Mouse (Mus musculus) midbrain, embryonic 16.5 days (tissue): ENCODE results near the gene Rexo4. TPM values are rescaled to one million over a fixed set of nuclear protein-coding genes. Genes with fewer than 3 reads are reported as not detected.
A peak's percentile ranks its signal among the peaks of the same experiment; 100 is the strongest.

Experiments
- ATAC-seq: fragments of 200-750 bp; cut with Nextera tagmentation; 2 replicates; pipeline ENCODE4 v1.8.0; 2017; ENCODE audit warnings: moderate TSS enrichment
- H3K27ac ChIP-seq: fragments of 300-500 bp; sonication (generic); 2 replicates; pipeline ENCODE4 v1.5.1; 2014; ENCODE audit warnings: mild to moderate bottlenecking, low read length, mixed read lengths
- H3K27me3 ChIP-seq: fragments of 300-500 bp; sonication (generic); 2 replicates; pipeline ENCODE4 v1.6.1; 2014; ENCODE audit warnings: low read depth, low read length, mixed read lengths; ENCODE audit not compliant: control insufficient read depth, insufficient read depth
- H3K36me3 ChIP-seq: fragments of 300-500 bp; sonication (generic); 2 replicates; pipeline ENCODE4 v1.6.1; 2014; ENCODE audit warnings: mild to moderate bottlenecking, low read length, moderate library complexity, mixed read lengths; ENCODE audit not compliant: control insufficient read depth, insufficient read depth
- H3K4me1 ChIP-seq: fragments of 300-500 bp; sonication (generic); 2 replicates; pipeline ENCODE4 v1.6.1; 2014; ENCODE audit warnings: mild to moderate bottlenecking, low read length, mixed read lengths; ENCODE audit not compliant: control insufficient read depth, insufficient read depth
- H3K4me2 ChIP-seq: fragments of 300-500 bp; sonication (generic); 2 replicates; pipeline ENCODE4 v1.6.1; 2014; ENCODE audit warnings: mild to moderate bottlenecking, low read length, mixed read lengths
- H3K4me3 ChIP-seq: fragments of 300-500 bp; sonication (generic); 2 replicates; pipeline ENCODE4 v1.5.1; 2014; ENCODE audit warnings: low read depth, mild to moderate bottlenecking, low read length, moderate library complexity, mixed read lengths
- H3K9ac ChIP-seq: fragments of 300-500 bp; sonication (generic); 2 replicates; pipeline ENCODE4 v1.6.1; 2014; ENCODE audit warnings: low read depth, low read length, mixed read lengths
- H3K9me3 ChIP-seq: fragments of 300-500 bp; sonication (generic); replicated peaks from 2 replicates; pipeline ENCODE4 v1.6.1; 2014; ENCODE audit warnings: mild to moderate bottlenecking, low read length, mixed read lengths; ENCODE audit not compliant: control insufficient read depth, poor library complexity, severe bottlenecking
- whole genome bisulfite sequencing: fragments of 180-500 bp; shearing (Covaris S2); extraction: QIAGEN DNeasy Blood & Tissue Kit; methylation state at CpG from one replicate; pipeline ENCODE4 v1.1.7; 2014; 5-methylcytosine and 5-hydroxymethylcytosine counted together
- polyA plus RNA-seq: library from polyadenylated mRNA; unstranded; fragments of >200 nt; fragmentation: Nextera tagmentation; extraction: Ambion mirVana; gene quantifications from 2 replicates; pipeline ENCODE4 v1.2.1, GENCODE M21; 2015

Rexo4 gene
- polyA plus RNA-seq, 1 experiment from 2014 or later = 35.8 TPM

- 65% methylated on average over 8 of the region's 8 CpGs for WGBS
- H3K4me2 ChIP-seq = no peak overlapping the region
Measured at GRCm38 (mm10) chr2:26914148-26914941, 49.8 kb downstream of the Rexo4 start.

GRCm38 (mm10) chr2:26913416-26914147 lies 50.6 kb downstream of the Rexo4 start:
- peaks cover 44% of the 10 kb centered on the region for H3K4me1 ChIP-seq
- WGBS = 86% methylated on average over 17 of the region's 17 CpGs
- H3K27me3 ChIP-seq = no peaks in the 10 kb centered on the region
- ATAC-seq = no peak
- no peak overlapping the region for H3K4me2 ChIP-seq
- peaks cover 27% of the 10 kb centered on the region for H3K36me3 ChIP-seq
- no peak overlapping the region for H3K9ac ChIP-seq
- H3K9me3 ChIP-seq = no peaks in the 10 kb centered on the region
- H3K27ac ChIP-seq = no peak overlapping the region
- H3K4me3 ChIP-seq = no peak overlapping the region

More at GRCm38 (mm10) chr2:26914148-26914941, 49.8 kb downstream of the Rexo4 start:
- Histone ChIP-seq H3K36me3 (peaks cover 34% of the 10 kb centered on the region), H3K27me3 (no peaks in the 10 kb centered on the region), H3K9ac (no peak overlapping the region), H3K9me3 (no peaks in the 10 kb centered on the region), H3K4me1 (peaks cover 36% of the 10 kb centered on the region), H3K27ac (no peak overlapping the region), H3K4me3 (no peak overlapping the region)
- no peak for ATAC-seq

- Histone ChIP-seq H3K27ac (no peak overlapping the region), H3K4me3 (peak overlapping the region; percentile 84), H3K9me3 (no peaks in the 10 kb centered on the region), H3K36me3 (peaks cover 33% of the 10 kb centered on the region), H3K4me1 (peaks cover 40% of the 10 kb centered on the region), H3K27me3 (no peaks in the 10 kb centered on the region), H3K9ac (peak overlapping the region; percentile 93; the same call in 1 of the 2 replicates), H3K4me2 (peak overlapping the region; percentile 99)
- WGBS = 74% methylated on average over 5 of the region's 5 CpGs
- no peak for ATAC-seq
Measured at GRCm38 (mm10) chr2:26912253-26912770, 51.9 kb downstream of the Rexo4 start.

GRCm38 (mm10) chr2:26910994-26911765 lies 53.0 kb downstream of the Rexo4 start:
- WGBS = under 1% methylated on average over 33 of the region's 37 CpGs
- H3K4me3 ChIP-seq = peak overlapping the region; percentile 84
- peak overlapping the region; percentile 99 for H3K4me2 ChIP-seq
- H3K36me3 ChIP-seq = peaks cover 42% of the 10 kb centered on the region
- H3K27me3 ChIP-seq = no peaks in the 10 kb centered on the region
- H3K9me3 ChIP-seq = no peaks in the 10 kb centered on the region
- H3K27ac ChIP-seq = peak overlapping the region; percentile 93
- H3K4me1 ChIP-seq = peaks cover 35% of the 10 kb centered on the region
- peak overlapping the region; percentile 93 for H3K9ac ChIP-seq
- ATAC-seq = peak; percentile 69

- H3K9me3 ChIP-seq = no peaks in the 10 kb centered on the region
- H3K4me3 ChIP-seq = peak within 1 kb of the TSS; percentile 84
- peak within 1 kb of the TSS; percentile 93 for H3K9ac ChIP-seq
- no peaks in the 10 kb centered on the region for H3K27me3 ChIP-seq
- peak; percentile 93 for ATAC-seq
- peaks cover 31% of the 10 kb centered on the region for H3K4me1 ChIP-seq
- peaks cover 46% of the 10 kb centered on the region for H3K36me3 ChIP-seq
- WGBS = under 1% methylated on average over 74 of the region's 74 CpGs
- peak within 1 kb of the TSS; percentile 93 for H3K27ac ChIP-seq
- peak within 1 kb of the TSS; percentile 99 for H3K4me2 ChIP-seq
Measured at GRCm38 (mm10) chr2:26910124-26910993, 53.8 kb downstream of the Rexo4 start, which contains the start of the genes Med22 and Rpl7a. TSS of gene Med22 (minus strand) at chr2:26910677. TSS of gene Rpl7a (plus strand) at chr2:26910764.

- Histone ChIP-seq H3K4me1 (peaks cover 26% of the 10 kb centered on the region), H3K27me3 (no peaks in the 10 kb centered on the region), H3K9me3 (no peaks in the 10 kb centered on the region), H3K36me3 (peaks cover 46% of the 10 kb centered on the region), H3K4me2 (peak overlapping the region; percentile 78), H3K4me3 (peak overlapping the region; percentile 84), H3K9ac (peak overlapping the region; percentile 90), H3K27ac (peak overlapping the region; percentile 93; the same call in 1 of the 2 replicates)
- no peak for ATAC-seq
Measured at GRCm38 (mm10) chr2:26909387-26909784, 54.8 kb downstream of the Rexo4 start.

- no peaks in the 10 kb centered on the region for H3K9me3 ChIP-seq
- WGBS = 89% methylated on average over 18 of the region's 18 CpGs
- no peaks in the 10 kb centered on the region for H3K27me3 ChIP-seq
- H3K4me2 ChIP-seq = peak overlapping the region; percentile 78
- peaks cover 41% of the 10 kb centered on the region for H3K36me3 ChIP-seq
- H3K4me3 ChIP-seq = peak overlapping the region; percentile 84; the same call in 1 of the 2 replicates
- no peak overlapping the region for H3K27ac ChIP-seq
- ATAC-seq = no peak
- H3K9ac ChIP-seq = peak overlapping the region; percentile 59
- peaks cover 27% of the 10 kb centered on the region for H3K4me1 ChIP-seq
Measured at GRCm38 (mm10) chr2:26908710-26909386, 55.3 kb downstream of the Rexo4 start.
